Comparison of ENCODE assay signal across 8 mouse cellular contexts in the genomic region with DNA sequence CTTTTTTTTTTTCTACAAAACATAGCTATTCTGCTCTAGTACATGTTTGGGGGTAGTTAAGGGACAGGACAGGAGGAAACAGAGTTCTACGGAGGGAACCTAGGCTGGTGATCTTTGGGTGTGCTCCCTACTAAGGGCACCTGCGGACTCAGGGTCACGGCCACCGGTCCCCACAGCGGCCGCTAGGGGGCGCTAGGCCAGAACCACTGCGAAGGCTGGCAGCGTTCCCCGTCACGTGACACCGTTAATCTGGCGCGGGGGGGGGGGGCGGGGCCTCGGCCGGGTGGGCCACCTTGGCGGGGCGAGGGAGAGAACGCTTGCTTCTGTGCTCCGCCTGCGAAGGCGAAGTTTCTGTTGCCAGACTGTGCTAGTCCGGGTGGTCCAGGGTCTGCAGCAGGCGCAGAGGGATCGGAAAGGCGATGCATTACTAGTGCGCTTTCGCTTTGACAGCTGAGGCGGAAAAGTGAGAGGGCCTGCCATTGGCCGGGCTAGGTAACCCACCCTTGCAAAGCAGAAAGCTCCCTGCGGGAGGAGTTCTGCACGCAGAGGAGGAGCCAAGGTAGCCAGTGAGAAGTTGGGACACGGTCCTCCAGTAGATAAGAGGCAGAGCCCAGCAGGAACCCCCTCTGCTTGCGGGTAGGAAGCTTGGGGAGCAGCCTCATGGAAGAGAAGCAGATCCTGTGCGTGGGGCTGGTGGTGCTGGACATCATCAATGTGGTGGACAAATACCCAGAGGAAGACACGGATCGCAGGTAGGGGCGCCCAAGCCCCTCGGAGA. TPM values are rescaled to one million over a fixed set of nuclear protein-coding genes. Genes with fewer than 3 reads are reported as not detected.
DNase-seq lines count a peak whose midpoint lies in the region; ATAC-seq and TF ChIP-seq lines count a peak whose summit lies in the region.

Gene Khk (plus strand): TSS at position 176 of the 778 bp plus-strand sequence.

- peaks cover 9% of the 10 kb centered on the region for H3K4me1 ChIP-seq in brown adipose tissue, adult 24 weeks (ENCODE audit: control insufficient read depth, insufficient read depth, insufficient read length, low read length)
- peaks cover 46% of the 10 kb centered on the region for H3K4me1 ChIP-seq in heart, embryonic 13.5 days
- H3K4me1 ChIP-seq in kidney, postnatal 0 days (replicated peaks; ENCODE audit: insufficient read depth, low read length) = peaks cover 19% of the 10 kb centered on the region
- peaks cover 26% of the 10 kb centered on the region for H3K4me1 ChIP-seq in liver, embryonic 11.5 days (replicated peaks; ENCODE audit: control insufficient read depth, insufficient read depth, low read length)

- peaks cover 2% of the 10 kb centered on the region; the same call in 1 of the 2 replicates for H3K27me3 ChIP-seq in heart, embryonic 13.5 days (replicated peaks)
- H3K27me3 ChIP-seq in kidney, postnatal 0 days (ENCODE audit: insufficient read depth, low read length) = no peaks in the 10 kb centered on the region
- H3K27me3 ChIP-seq in liver, embryonic 11.5 days (replicated peaks; ENCODE audit: control insufficient read depth, insufficient read depth, low read length) = no peaks in the 10 kb centered on the region
- H3K27me3 ChIP-seq in myocyte (ENCODE audit: control insufficient read depth, insufficient read depth, insufficient read length) = no peaks in the 10 kb centered on the region

- peak within 1 kb of the TSS; percentile 79 for H3K4me2 ChIP-seq in heart, embryonic 13.5 days
- peak within 1 kb of the TSS; percentile 82 for H3K4me2 ChIP-seq in kidney, postnatal 0 days (ENCODE audit: low read length)
- H3K4me2 ChIP-seq in liver, embryonic 11.5 days = peak within 1 kb of the TSS; percentile 98
- H3K4me2 ChIP-seq in myocyte (ENCODE audit: low read depth) = peak within 1 kb of the TSS; percentile 75

- peak; percentile 95 for DNase-seq in kidney, postnatal 0 days (ENCODE audit: low spot score)
- DNase-seq in liver, embryonic 11.5 days (ENCODE audit: low spot score) = peak; percentile 94
- DNase-seq in spleen, postnatal 4 days (ENCODE audit: low spot score in 2 of 2) = peak; percentile 95 to 100

- ATAC-seq in CD4-positive, CD25-positive, alpha-beta regulatory T cell, adult 4 months = peak; percentile 86
- ATAC-seq in erythroid progenitor cell, adult 5-6 weeks (replicated peaks; ENCODE audit: low FRiP score, poor library complexity, severe bottlenecking) = peak; percentile 86
- ATAC-seq in heart, embryonic 13.5 days (ENCODE audit: extremely low read depth, insufficient number of reproducible peaks, low FRiP score, low TSS enrichment) = peak; percentile 72
- peak; percentile 80 for ATAC-seq in kidney, postnatal 0 days (replicated peaks; ENCODE audit: low FRiP score, low read depth)
- peak; percentile 93 for ATAC-seq in liver, embryonic 11.5 days (replicated peaks; ENCODE audit: low FRiP score)

- H3K9me3 ChIP-seq in heart, embryonic 13.5 days = no peaks in the 10 kb centered on the region
- H3K9me3 ChIP-seq in kidney, postnatal 0 days (replicated peaks; ENCODE audit: low read length) = no peaks in the 10 kb centered on the region
- no peaks in the 10 kb centered on the region for H3K9me3 ChIP-seq in liver, embryonic 11.5 days (ENCODE audit: control insufficient read depth, low read length)

- peak within 1 kb of the TSS; percentile 35 for H3K27ac ChIP-seq in brown adipose tissue, adult 24 weeks (replicated peaks; ENCODE audit: low read depth, low read length)
- H3K27ac ChIP-seq in heart, embryonic 13.5 days (replicated peaks) = peak within 1 kb of the TSS; percentile 81
- H3K27ac ChIP-seq in kidney, postnatal 0 days = peak within 1 kb of the TSS; percentile 87
- H3K27ac ChIP-seq in liver, embryonic 11.5 days (ENCODE audit: low read depth, low read length) = peak within 1 kb of the TSS; percentile 61

- under 1% methylated on average over 39 of the region's 40 CpGs for WGBS in heart, embryonic 13.5 days
- WGBS in kidney, postnatal 0 days = 1% methylated on average over 37 of the region's 40 CpGs
- WGBS in liver, embryonic 11.5 days = 1% methylated on average over 39 of the region's 40 CpGs

- TF ChIP-seq POLR2A in myocyte (IDR thresholded peaks at IDR 0.05; ENCODE audit: insufficient read length, low read depth) = peak; percentile 62

- H3K9ac ChIP-seq in heart, embryonic 13.5 days = peak within 1 kb of the TSS; percentile 81
- H3K9ac ChIP-seq in kidney, postnatal 0 days (ENCODE audit: low read depth, low read length) = peak within 1 kb of the TSS; percentile 65
- peak within 1 kb of the TSS; percentile 61 for H3K9ac ChIP-seq in liver, embryonic 11.5 days (ENCODE audit: low read depth, low read length)

- peak; percentile 86 for TF ChIP-seq CTCF in kidney, postnatal 0 days (IDR thresholded peaks at IDR 0.05; ENCODE audit: low read depth)

- H3K36me3 ChIP-seq in heart, embryonic 13.5 days = peaks cover 46% of the 10 kb centered on the region
- peaks cover 21% of the 10 kb centered on the region; the same call in 1 of the 2 replicates for H3K36me3 ChIP-seq in kidney, postnatal 0 days (ENCODE audit: insufficient read depth, low read length)
- H3K36me3 ChIP-seq in liver, embryonic 11.5 days (ENCODE audit: control insufficient read depth, insufficient read depth, low read length) = peaks cover 26% of the 10 kb centered on the region
- H3K36me3 ChIP-seq in myocyte (ENCODE audit: control insufficient read depth, insufficient read depth) = no peaks in the 10 kb centered on the region

- H3K4me3 ChIP-seq in brown adipose tissue, adult 24 weeks (ENCODE audit: insufficient read depth, low read depth, low read length) = peak within 1 kb of the TSS; percentile 75
- H3K4me3 ChIP-seq in heart, embryonic 13.5 days = peak within 1 kb of the TSS; percentile 64
- peak within 1 kb of the TSS; percentile 56 for H3K4me3 ChIP-seq in kidney, postnatal 0 days (replicated peaks; ENCODE audit: low read depth, low read length)
- H3K4me3 ChIP-seq in liver, embryonic 11.5 days (ENCODE audit: low read depth, low read length) = peak within 1 kb of the TSS; percentile 51
- peak within 1 kb of the TSS; percentile 30 for H3K4me3 ChIP-seq in myocyte

- H3K79me2 ChIP-seq in myocyte (ENCODE audit: control insufficient read depth, insufficient read depth) = no peaks in the 10 kb centered on the region

- no peak within 1 kb of the TSS for H3ac ChIP-seq in myocyte (ENCODE audit: control insufficient read depth, insufficient read length)

TF ChIP-seq in myocyte, 11 proteins besides CTCF, POLR2A, EP300 and RAD21:
- TF ChIP-seq USF1 (IDR thresholded peaks at IDR 0.05; ENCODE audit: low read depth) = peak; percentile 86
- TF ChIP-seq MAX (IDR thresholded peaks at IDR 0.05; ENCODE audit: low read depth) = no peak
- peak in 1 of 3 experiments; percentile 6 for TF ChIP-seq MYOD1 (IDR thresholded peaks at IDR 0.05; ENCODE audit: control insufficient read depth in 1 of 3, insufficient read length in 2 of 3, low read depth in 2 of 3)

RNA-seq across cellular contexts. Expression of gene Khk, which starts in this region (rescaled TPM):
- polyA plus RNA-seq in CD4-positive, CD25-positive, alpha-beta regulatory T cell, adult 4 months (2017; shearing (Covaris generic)) = 10 to 100 TPM; 20.3 to 26.3 TPM
- polyA plus RNA-seq in brown adipose tissue, adult 24 weeks (2012; ENCODE audit: insufficient read depth, insufficient read length, missing spikeins) = 27.8 and 28.8 TPM in 2 replicates
- 2.5 and 10.8 TPM in 2 replicates for total RNA-seq in erythroid progenitor cell, adult 5-6 weeks (2015; ENCODE audit: low replicate concordance)
- 4.4 and 8.9 TPM in 2 replicates for total RNA-seq in erythroid progenitor cell, adult 5-6 weeks (2017; ENCODE audit: low replicate concordance)
- polyA plus RNA-seq in heart, embryonic 13.5 days (2015; fragmentation: Nextera tagmentation; extraction: Ambion mirVana) = 10.2 and 11.7 TPM in 2 replicates
- polyA plus RNA-seq in kidney, postnatal 0 days (2015; fragmentation: Nextera tagmentation; extraction: Ambion mirVana) = 68.9 and 70.6 TPM in 2 replicates
- polyA plus RNA-seq in liver, embryonic 11.5 days (2014; fragmentation: Nextera tagmentation; extraction: Ambion mirVana) = 58.6 and 60.2 TPM in 2 replicates
- 16.6 TPM for polyA plus RNA-seq in myocyte (2012; fragmentation: generic; extraction: Trizol)

Comparison
In these comparisons a context has a peak if more than half of its experiments do, and no peak if none do; other contexts are left out.
1. Peak in every context shown above with its lines: DNase-seq, ATAC-seq, H3K4me3 ChIP-seq and H3K27ac ChIP-seq.
2. H3K27ac ChIP-seq: peak in every context shown above with its lines; median percentile 87 in kidney, postnatal 0 days; 81 in heart, embryonic 13.5 days; 61 in liver, embryonic 11.5 days; 35 in brown adipose tissue, adult 24 weeks.